ENCODE assay signal across 8 mouse cellular contexts in genomic region chr11:26386678-26387077, GRCm38 (mm10). TPM values are rescaled to one million over a fixed set of nuclear protein-coding genes. Genes with fewer than 3 reads are reported as not detected.
DNase-seq lines count a peak whose midpoint lies in the region; ATAC-seq and TF ChIP-seq lines count a peak whose summit lies in the region.

No protein-coding gene starts in this region.

- no peak for TF ChIP-seq EP300 in heart, postnatal 0 days (IDR thresholded peaks at IDR 0.05; ENCODE audit: low read depth)

- H3K27ac ChIP-seq in heart, postnatal 0 days (ENCODE audit: low read depth), result no peak overlapping the region
- H3K27ac ChIP-seq in hindbrain, postnatal 0 days, result peak overlapping the region; percentile 88
- peak overlapping the region; percentile 89 for H3K27ac ChIP-seq in midbrain, embryonic 15.5 days

- peaks cover 8% of the 10 kb centered on the region for H3K4me1 ChIP-seq in heart, postnatal 0 days (ENCODE audit: control insufficient read depth, insufficient read depth)
- H3K4me1 ChIP-seq in hindbrain, postnatal 0 days (ENCODE audit: insufficient read depth, low read length), result peaks cover 3% of the 10 kb centered on the region; the same call in 1 of the 2 replicates
- peaks cover 2% of the 10 kb centered on the region; the same call in 1 of the 2 replicates for H3K4me1 ChIP-seq in midbrain, embryonic 15.5 days

- no peaks in the 10 kb centered on the region for H3K36me3 ChIP-seq in heart, postnatal 0 days (replicated peaks; ENCODE audit: control insufficient read depth, insufficient read depth, low read length)
- H3K36me3 ChIP-seq in hindbrain, postnatal 0 days (ENCODE audit: insufficient read depth, low read length), result no peaks in the 10 kb centered on the region
- H3K36me3 ChIP-seq in midbrain, embryonic 15.5 days (replicated peaks), result no peaks in the 10 kb centered on the region

- peak overlapping the region; percentile 74 for H3K4me2 ChIP-seq in heart, postnatal 0 days (ENCODE audit: low read depth, low read length)
- peak overlapping the region; percentile 71 for H3K4me2 ChIP-seq in hindbrain, postnatal 0 days (ENCODE audit: low read depth, low read length)
- H3K4me2 ChIP-seq in midbrain, embryonic 15.5 days, result peak overlapping the region; percentile 63

- intact Hi-C loops in heart, postnatal 14 days (cut with DNase I), result loop anchor here (5.0 kb wide), 1 partner anchor 206 kb away; the partner anchor contains the start of genes Gm6899 and Vrk2

- no peaks in the 10 kb centered on the region for H3K9me3 ChIP-seq in heart, postnatal 0 days (replicated peaks; ENCODE audit: control insufficient read depth, low read length)
- no peaks in the 10 kb centered on the region for H3K9me3 ChIP-seq in hindbrain, postnatal 0 days (ENCODE audit: low read length)
- no peaks in the 10 kb centered on the region for H3K9me3 ChIP-seq in midbrain, embryonic 15.5 days

- no peak for TF ChIP-seq CTCF in heart, postnatal 0 days (IDR thresholded peaks at IDR 0.05; ENCODE audit: low read depth)
- TF ChIP-seq CTCF in hindbrain, postnatal 0 days (IDR thresholded peaks at IDR 0.05; ENCODE audit: low read depth), result no peak

- ATAC-seq in heart, postnatal 0 days (ENCODE audit: insufficient read depth, low read depth), result no peak
- ATAC-seq in common myeloid progenitor, adult 5-6 weeks (replicated peaks; ENCODE audit: low read depth, poor library complexity, severe bottlenecking), result peak; percentile 17
- ATAC-seq in hindbrain, postnatal 0 days, result 0 out of 2 replicates have a peak, but pooled peaks have one; percentile 1
- peak; percentile 40 for ATAC-seq in midbrain, embryonic 15.5 days (replicated peaks)

- peak overlapping the region; percentile 71 for H3K9ac ChIP-seq in heart, postnatal 0 days (replicated peaks; ENCODE audit: low read depth, low read length)
- H3K9ac ChIP-seq in hindbrain, postnatal 0 days (replicated peaks; ENCODE audit: low read length), result peak overlapping the region; percentile 71
- peak overlapping the region; percentile 64 for H3K9ac ChIP-seq in midbrain, embryonic 15.5 days

- peak overlapping the region; percentile 80 for H3K4me3 ChIP-seq in heart, postnatal 0 days (ENCODE audit: low read depth, low read length)
- H3K4me3 ChIP-seq in hindbrain, postnatal 0 days (ENCODE audit: low read length), result peak overlapping the region; percentile 74
- H3K4me3 ChIP-seq in midbrain, embryonic 15.5 days, result peak overlapping the region; percentile 79

- 74% methylated on average over 2 of the region's 2 CpGs for WGBS in heart, postnatal 0 days
- 55% methylated on average over 2 of the region's 2 CpGs for WGBS in hindbrain, postnatal 0 days
- WGBS in midbrain, embryonic 15.5 days, result 57% methylated on average over 2 of the region's 2 CpGs

- DNase-seq in heart, postnatal 0 days (ENCODE audit: low spot score), result no peak
- no peak for DNase-seq in heart, postnatal 14 days
- no peak for DNase-seq in hindbrain, postnatal 0 days (ENCODE audit: low spot score)
- DNase-seq in retina, postnatal 1 day, result no peak
- no peak for DNase-seq in adrenal gland, postnatal 10 days
- no peak for DNase-seq in MN1 (ENCODE audit: low spot score)

- no peaks in the 10 kb centered on the region for H3K27me3 ChIP-seq in heart, postnatal 0 days (ENCODE audit: control insufficient read depth, insufficient read depth, low read length)
- no peaks in the 10 kb centered on the region for H3K27me3 ChIP-seq in hindbrain, postnatal 0 days (ENCODE audit: insufficient read depth, low read length)
- no peaks in the 10 kb centered on the region for H3K27me3 ChIP-seq in midbrain, embryonic 15.5 days (replicated peaks)

RNA-seq across cellular contexts. Expression of gene Fancl, which starts 0.7 kb away (rescaled TPM):
- total RNA-seq in heart, postnatal 0 days (2014; rRNA removed; ENCODE audit: low replicate concordance), result 9.2 and 17.8 TPM in 2 replicates
- polyA plus RNA-seq in heart, postnatal 0 days (2015; fragmentation: Nextera tagmentation; extraction: Ambion mirVana), result 20.4 and 21.5 TPM in 2 replicates
- total RNA-seq in heart, postnatal 14 days (2021), result 1 to 10 TPM; 8.5 to 9.1 TPM
- 34.8 and 60.3 TPM in 2 replicates for total RNA-seq in common myeloid progenitor, adult 5-6 weeks (2017)
- 5.7 and 6.3 TPM in 2 replicates for total RNA-seq in hindbrain, postnatal 0 days (2014; rRNA removed)
- polyA plus RNA-seq in hindbrain, postnatal 0 days (2015; fragmentation: Nextera tagmentation; extraction: Ambion mirVana), result 15.9 and 16.3 TPM in 2 replicates
- polyA plus RNA-seq in midbrain, embryonic 15.5 days (2015; fragmentation: Nextera tagmentation; extraction: Ambion mirVana), result 12.9 and 13.0 TPM in 2 replicates
- total RNA-seq in adrenal gland, postnatal 10 days (2021), result 10 to 100 TPM; 12.2 to 17.6 TPM
